Mouse (Mus musculus) left cerebral cortex, adult 8-10 months (tissue): ENCODE results near the gene Msgn1. TPM values are rescaled to one million over a fixed set of nuclear protein-coding genes. Genes with fewer than 3 reads are reported as not detected.

ENCODE experiments used
- DNase-seq, 2 experiments: peaks; one replicate each; pipeline ENCODE4 v3.0.0; 2022; ENCODE audit warnings: low spot score in 2 of 2
- total RNA-seq, 4 experiments: library from RNA; stranded (reverse); gene quantifications; 2 replicates each; pipeline ENCODE4 v1.2.4; 2022

Msgn1 gene
- total RNA-seq = not detected

DNA sequence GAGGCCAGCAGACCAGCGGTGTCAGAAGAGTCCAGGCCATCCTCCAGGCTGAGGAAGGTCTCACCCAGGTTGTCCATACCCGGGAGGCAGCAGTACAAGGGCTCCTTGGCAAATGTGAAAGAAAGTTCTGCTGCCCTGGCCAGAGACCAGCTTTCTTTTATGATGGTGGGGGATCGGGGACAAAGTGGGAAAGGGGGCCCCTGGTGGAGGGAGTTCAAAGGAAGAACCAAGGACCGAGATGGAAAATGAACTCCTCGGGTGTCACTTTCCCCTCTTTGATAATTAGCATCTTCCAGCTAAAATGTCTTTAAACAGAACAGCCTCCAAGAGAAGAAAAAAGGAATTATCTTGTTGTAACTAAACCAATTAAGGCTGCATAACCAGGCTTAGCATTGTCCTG is at the start of gene Msgn1:
Gene Msgn1, minus strand, starts transcription at position 101 of the 400 bp plus-strand sequence.
- DNase-seq = no peak

DNA sequence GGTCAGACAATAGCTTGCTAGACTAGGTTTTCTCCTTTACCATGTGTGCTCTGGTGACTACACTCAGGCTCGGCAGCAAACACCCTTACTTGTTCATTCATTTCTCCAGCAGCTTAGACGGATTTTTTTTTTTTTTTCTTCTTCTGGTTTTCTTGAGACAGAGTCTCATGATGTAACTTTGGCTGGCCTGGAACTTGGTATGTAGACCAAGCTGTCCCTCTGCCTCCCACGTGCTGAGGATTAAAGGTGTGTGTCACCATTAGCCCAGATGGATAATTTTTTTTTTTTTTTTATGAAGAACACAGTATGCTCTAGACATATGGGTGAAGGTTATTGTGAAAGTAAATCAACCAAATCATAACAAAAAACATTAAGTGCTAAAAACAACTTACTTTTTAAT is 41.5 kb upstream of the Msgn1 start:
- DNase-seq = no peak

DNA sequence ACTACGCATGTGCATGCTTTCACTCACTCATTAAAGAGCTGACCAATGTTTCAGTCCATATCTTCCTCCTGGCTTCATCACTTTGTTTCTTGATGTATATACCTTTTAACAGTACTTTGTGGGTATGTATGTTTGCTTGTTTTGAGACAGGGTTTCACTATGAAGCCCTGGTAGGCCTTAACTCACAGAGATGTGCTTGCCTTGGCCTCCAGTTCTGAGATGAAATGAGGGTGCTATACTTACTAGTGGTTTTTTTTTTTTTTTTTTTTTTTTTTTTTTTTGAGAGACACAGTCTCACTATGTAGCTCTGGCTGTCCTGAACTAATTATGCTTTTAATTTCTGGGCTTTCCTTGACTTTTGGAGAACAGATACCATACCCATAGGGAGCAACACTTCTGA is 38.7 kb upstream of the Msgn1 start:
- no peak for DNase-seq

DNA sequence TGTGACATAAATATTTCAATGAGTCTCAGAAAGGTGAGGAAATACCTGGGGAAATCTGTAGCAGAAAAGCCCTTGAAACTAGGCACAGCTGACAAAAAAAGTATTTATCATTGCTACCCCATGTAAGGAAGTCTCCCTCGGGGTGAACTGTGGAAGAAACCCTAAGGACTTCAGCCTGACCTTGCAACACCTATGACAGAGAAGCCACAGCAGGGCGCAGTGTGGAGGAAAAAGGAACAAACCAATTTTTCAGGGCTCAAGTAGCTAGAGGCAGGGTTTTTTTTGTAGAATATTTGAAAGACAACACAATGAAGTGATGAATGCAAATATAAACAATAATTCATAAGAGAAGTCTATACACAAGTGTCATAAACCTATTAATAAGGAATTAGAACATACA is 27.2 kb upstream of the Msgn1 start:
- no peak for DNase-seq

DNA sequence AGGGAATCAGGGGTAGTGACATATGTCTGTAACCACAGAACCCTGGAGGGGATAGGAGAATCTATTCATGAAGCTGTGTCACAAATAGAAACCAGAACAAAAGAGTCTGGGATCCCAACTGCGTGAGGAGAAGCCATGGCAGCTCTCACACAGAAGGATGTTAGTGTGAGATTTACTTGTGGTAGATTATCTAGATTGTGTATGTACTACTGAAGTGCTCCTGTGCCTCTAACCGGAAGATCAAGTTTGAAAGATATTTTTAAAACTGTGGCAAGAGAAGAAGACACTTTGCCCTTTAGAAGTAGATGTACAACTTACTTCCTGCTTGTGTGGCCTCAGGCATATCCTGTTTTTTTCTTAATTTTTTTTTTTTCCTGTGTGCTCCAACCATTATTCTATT is 21.5 kb upstream of the Msgn1 start:
- DNase-seq = no peak

DNA sequence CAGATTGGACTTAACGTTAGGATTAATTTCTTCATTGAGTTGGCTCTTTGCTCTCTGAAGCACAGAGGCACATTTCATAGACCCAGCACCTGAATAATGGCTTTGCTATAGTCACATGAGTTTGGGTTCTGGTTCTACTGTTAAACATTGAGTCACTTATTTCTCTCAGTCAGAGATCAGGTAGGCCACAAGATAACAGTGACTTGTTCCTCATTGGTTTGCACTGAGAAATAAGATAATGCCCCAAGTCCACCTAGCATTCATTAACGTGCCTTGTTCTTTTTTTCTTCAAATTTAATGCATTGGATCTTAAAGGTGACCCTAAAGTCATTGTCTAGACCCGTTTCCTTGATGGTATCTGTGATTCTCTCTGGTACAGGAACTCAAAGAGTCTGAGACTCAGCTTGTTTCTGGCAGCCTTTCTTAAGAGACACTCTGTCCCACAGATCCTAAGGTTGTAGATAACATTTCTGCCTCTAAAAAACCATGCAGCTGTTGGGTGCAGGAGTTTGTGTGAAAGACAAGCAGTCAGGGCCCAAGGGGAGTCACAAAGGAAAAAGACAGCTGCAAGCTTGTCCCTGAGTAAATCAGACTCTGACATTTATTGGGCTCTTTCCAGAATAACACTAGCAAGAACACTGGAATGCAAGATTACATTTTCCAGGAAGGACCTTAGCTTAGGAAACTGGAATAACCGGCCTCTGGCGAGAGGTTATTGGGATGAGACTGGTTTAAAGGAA is 17.9 kb upstream of the Msgn1 start:
- DNase-seq = no peak

DNA sequence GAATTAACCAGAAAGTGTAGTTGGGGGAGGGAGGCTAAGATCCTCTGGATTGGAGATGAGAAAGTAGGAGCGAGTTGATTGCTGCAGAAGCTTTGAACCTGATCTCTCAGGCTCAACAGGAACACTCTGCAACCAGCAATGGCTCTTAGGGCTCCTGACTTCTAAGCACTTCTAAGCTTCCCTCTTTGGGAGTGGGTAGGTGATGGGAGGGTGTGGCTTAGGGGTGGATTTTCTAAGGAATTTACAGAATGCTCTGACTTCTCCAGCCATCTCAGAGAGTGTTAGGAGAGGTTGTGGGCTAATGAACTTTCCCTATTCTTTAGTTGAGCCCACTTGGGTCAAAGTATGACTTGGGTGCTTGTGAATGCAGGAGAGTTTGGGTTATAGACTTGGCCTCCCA is 17.4 kb upstream of the Msgn1 start:
- no peak for DNase-seq

DNA sequence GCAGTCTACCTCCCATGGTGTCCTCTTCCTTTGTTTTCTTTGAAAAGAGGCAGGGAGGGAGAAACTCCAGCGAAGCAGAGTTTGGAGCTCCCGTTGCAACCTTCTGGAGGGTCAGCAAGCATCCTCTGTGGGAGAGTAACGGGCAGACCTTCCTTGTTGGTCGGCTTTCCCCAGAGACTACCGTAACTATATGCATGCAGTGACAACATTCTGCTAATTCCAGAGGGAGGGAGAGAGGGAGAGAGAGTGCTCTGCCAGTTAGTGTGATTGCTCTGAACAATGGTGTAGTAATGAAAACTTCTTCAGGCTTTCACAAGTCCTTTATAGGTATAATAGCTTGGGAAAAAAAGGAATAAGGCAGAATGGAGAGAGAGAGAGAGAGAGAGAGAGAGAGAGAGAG is 15.9 kb upstream of the Msgn1 start:
- DNase-seq = no peak

DNA sequence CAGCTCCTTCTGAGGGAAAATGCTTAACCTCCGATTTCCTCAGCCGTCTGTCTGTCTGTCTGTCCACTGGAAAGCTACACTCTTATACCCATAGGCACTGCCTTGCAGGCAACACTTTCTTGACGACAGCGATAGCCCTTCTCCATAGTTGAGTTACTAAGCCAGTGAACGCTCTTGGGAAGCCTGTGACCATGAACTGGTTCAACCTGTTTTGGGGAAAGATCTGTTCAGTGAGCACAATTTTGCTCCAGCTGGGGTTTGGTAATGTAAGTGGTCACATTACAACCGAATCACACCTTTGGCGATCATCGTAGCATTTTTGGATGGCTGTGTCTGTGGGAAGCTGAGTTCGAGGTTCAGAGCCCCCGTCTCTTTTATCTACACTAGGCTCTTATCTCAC is 14.3 kb upstream of the Msgn1 start:
- DNase-seq = no peak

DNA sequence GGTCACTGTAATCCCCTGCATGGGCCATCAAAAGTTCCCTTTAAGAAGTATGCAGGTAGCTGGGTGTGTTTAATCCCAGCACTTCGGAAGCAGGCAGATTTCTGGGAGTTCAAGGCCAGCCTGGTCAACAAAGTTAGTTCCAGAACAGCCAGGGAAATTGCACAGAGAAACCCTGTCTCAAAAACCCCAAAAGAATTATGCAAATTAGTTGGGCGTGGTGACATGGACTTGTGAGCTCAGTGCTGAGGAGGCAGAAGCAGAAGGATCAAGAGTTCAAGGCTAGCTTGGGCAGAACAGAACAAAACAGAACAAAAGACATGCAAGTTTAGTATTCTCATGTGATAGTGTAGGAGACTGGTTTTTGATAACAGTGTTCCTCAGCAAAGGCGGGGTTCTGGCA is 13.8 kb upstream of the Msgn1 start:
- no peak for DNase-seq

DNA sequence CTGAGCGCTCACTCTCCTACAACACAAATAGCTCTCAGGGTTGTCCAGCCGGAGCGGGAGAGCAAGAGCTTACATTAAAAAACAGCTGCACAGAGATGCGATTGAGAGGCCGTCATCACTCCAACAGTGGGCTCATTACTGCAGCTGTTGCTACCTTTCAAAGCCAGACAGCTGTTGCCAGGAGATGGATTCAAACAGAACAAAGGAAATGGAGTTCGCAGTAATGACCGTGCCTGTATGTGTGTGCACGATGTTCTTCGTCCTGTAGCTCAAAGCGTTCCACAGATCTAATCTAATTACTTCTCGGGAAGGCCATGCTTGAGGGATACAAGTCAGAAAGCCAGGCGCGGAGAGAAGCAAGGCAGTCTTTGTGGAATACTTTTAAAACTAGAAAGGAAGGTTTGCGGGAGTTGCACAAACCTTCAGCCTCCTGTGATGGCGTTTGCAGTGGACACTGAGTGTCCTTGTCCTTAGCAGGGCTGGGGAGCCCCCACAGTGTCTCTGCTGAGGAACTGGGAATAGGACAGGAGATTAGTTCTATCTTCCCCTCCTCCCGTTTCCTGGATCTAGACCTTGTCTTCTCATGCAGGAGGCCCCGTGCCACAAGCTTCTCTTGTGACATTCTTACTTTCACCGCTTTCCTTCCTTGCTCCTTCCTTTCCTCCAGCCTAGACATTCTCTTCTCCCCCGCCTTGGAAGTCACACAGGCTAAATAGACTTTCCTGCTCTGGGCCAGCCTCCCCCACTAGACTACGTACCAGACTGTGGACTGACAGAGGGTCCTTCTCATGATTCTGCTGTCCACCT is 13.0 kb upstream of the Msgn1 start:
- DNase-seq = no peak

DNA sequence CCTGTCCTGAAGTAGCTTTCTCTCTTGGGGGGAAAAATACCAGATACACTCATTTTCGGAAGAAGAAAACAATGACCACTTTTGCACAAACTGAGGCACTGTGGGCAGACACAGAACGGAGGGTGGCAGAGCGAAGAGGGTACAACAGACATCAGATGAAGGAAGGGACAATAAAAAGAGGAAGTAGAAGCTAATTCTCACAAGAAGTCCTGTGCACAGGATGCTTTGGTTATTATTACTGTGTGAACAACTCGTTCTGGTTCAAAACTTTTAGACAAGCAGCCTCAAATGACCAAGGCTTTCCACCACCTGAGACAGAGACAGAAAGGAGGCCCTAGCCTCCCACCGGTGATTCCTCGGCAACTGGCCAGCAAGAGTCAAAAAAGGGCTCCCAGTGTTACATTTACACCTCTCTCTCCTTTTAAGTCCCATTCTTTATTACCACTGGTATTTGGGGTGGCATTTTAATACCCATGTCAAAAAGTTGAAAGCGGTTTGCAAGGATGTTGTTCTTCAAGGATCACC is 9.0 kb upstream of the Msgn1 start:
- no peak for DNase-seq

DNA sequence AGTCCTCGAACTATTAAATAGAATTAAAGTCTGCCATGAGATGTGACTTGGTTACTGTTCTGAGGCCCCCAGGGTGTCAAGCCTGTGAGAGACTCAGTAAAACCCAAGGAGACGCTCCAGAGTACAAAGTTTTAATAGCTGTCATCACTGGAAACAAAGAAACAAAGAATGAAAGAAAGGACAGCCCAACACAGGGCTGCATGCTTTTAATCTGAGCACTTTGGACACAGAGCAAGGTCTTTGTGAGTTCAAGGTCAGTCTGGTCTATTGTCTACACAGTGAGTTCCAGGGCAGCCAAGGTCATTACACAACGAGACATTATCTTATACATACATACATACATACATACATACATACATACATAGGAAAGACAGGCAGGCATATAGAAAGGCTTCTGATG is 7.7 kb upstream of the Msgn1 start:
- DNase-seq = no peak

DNA sequence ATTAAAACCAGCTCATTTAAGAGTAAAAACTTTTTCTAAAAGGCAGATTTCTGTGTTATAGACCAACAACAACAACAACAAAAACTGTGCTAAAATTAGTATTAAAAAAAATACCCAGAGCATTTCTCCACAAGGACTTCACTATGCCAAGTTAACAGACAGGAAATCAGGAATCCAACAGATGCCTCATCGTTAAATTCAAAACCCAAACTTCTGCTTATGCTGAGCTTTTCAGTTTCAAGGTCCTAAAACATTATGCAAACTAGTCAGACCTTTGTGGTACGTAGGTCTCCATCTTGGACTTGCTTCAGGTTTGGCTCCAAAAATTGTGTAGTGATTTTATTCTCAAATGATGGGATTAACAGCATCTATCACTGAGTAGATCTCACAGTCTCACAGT is 6.8 kb upstream of the Msgn1 start:
- no peak for DNase-seq

DNA sequence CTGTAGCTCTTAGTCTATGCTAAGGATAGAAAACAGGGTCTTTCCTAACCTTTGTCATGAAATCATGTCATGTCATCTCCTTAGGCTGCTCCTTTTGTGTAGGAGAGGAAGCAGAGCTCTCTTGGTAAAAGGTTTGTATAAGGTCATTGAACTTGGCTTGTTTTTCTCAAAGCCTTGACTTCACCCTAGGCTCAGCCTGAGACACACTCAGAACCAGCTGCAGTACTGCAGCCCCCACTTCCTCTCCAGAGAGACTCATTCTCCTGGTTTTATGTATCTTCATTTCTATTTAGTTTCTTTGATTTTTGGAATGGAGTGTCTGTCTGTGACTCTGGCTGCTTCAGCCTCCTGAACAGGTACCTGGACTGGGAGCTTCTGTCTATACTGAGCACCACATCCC is 6.0 kb upstream of the Msgn1 start:
- DNase-seq = no peak

DNA sequence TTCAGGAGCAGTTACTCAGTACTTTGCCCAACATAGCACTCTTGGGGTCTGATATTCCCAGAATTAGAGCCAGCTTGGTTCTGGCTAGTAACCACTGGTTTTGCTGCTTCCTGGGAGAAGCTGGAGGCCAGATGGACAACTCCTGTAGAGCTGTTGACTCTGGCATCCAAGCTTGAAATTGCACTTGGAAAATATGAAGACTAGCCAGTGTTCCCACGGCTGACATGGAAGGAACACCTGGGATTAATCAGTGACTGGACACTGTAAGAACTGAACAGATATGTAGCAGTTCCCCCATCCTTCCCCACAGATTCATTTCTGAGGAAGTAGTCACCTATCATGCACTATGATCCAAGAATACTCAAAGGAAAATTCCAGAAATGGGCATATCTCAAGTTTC is 4.1 kb upstream of the Msgn1 start:
- DNase-seq = no peak

DNA sequence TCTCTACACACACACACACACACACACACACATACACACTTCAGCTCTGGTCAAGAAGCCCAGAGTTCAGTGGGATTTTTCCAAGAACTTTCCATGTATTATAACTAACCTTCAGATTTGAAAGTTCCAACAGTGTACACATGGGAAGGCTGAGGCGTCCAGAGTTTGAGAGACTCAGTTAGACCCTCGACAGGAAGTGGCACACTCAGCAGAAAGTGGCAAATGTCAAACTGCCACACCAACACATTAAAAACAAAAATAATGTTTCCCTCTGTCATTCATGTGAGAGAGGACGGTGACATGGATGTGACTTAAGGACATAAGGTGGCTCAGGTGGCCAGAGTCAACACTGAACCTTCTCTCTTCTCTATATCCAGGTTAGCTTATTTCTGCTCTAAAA is 1.6 kb upstream of the Msgn1 start:
- no peak for DNase-seq

DNA sequence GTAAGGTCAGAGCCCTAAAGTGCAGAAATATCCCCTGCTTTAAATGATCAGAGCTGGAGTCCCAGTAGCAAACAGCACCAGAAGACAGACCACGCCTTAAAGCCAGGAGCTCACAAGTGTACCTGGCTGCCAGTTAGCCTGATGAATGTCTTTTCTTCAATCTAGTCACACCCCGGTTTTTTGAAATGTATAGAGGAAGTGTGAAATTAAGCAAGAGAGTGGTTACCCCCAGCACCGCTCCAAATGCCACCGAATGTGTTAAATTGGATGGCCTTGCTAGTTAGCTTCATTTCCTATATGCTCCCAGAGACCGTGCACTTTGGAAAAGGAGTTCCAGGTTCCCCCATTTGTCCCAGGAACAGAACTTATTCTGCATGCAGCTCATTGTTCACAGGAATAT is 864 bp upstream of the Msgn1 start:
- no peak for DNase-seq

DNA sequence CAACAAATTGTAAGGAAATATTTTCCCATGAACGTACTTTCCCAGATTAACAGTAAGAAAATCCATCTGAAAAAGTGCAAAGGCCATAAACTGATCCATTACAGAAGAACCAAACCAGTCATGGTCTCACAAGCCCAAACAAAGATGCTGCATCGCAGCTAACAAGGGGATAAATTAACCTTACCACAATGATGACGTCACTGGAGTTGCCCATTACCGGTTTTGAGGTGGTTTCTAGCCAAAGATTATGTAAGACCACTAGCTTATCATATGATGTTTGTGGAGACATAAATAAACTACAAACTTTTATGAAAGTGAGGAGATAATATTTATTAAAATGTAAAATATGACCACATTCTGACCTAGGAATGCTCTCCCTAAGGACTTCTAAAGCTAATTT is 2.5 kb downstream of the Msgn1 start:
- no peak for DNase-seq

DNA sequence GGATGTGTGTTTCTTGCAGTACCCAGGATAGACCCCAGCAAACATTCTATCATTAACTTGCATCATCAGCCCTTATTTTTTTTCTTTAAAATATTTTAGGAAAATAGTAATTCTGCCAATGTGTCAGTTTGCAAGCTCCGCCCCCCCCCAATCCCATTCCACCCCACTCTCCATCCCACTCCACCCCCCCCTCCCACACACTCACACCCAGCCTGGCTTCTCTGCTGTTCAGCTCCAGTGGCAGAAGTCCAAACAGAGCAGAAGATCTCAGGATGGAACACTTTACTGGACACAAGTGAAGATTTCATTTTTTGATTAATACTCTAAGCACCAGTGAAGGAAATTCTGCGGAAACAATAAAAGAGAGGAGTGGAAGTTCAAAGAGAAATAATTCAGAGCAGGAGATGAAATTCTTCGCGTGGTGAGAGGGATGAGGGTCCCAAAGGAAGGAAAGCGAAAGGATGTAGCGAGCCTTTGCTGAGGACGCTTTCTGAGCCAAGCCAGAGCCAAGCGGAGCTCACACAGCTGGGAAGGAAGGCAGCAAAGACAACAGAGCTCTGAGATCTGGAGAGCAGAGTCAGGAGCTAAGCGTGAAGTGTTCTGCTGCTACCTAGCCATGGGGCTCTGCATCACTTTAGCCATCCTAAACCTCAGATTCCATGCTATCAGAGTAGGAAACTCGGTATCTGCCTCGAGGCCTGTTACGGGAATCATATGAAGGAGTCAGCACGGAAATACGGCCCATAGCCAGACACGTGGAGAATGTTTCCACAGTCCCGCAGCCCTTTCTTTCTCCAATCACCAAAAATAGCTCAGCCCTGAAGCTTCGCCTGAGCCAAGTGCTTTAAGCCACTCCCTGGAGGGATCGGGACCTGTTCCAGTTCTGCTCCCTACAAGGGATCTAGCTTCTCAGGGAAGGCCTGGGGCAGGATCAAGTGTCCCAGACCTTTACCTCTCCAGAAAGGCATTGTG is 4.8 kb downstream of the Msgn1 start:
- DNase-seq = peak in 1 of 2 experiments; percentile 9

DNA sequence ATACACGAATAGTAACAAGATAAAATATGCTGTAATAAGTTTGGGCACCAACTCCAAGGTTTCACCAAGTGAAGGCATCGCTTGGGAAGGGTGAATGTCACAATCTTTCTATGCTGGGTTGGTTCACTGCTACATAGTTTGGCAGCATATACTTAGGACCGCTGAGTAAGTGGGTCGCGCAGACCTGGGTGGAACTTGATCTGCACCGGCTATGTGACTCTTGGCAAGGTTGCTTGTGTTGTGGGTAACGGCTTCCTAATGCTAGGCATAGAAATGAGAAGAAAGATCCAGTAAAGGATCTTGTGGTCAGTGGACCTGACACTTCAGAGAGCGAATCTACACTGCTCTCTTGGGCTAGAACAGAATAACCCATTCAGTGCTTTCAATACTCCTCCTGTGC is 6.3 kb downstream of the Msgn1 start:
- no peak for DNase-seq

DNA sequence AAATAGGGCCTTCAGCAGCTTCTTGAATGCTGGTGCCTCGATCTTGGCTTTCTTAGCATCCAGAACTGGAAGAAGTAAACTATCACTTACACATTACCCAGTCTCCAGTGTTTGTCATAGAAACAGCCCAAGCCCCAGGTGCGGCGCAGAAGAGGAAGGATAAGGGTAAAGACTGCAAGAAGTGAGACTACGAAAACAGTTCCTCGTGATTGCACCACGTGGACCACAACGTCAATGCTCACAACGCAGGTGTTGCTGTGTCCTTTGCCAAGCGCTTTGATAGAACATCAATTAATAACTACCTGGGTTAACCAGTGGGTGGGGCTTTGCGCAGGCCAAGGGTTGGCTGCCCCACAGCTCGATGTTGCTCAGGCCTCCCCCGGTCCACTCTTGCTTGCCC is 8.1 kb downstream of the Msgn1 start:
- DNase-seq = no peak
